Mouse (Mus musculus): Measurements from ENCODE around the gene Map3k21. TPM values are rescaled to one million over a fixed set of nuclear protein-coding genes. Genes with fewer than 3 reads are reported as not detected.

Map3k21 gene
- polyA plus RNA-seq, 1 experiment from 2014 or later = not detected

Other genes with a start within 250 kb of the Map3k21 start
- gene Map10, start 240.6 kb upstream of the Map3k21 start, polyA plus RNA-seq (2018) = 0.91 to 1.3 TPM (median 1.1 TPM) in 3 replicates
- 20.0 to 70.1 TPM (median 33.8 TPM) in 3 replicates for gene Ntpcr, start 180.5 kb upstream of the Map3k21 start, polyA plus RNA-seq (2018)
- gene Pcnx2, start 12.1 kb upstream of the Map3k21 start, polyA plus RNA-seq (2018) = not detected in 3 replicates
- gene Kcnk1, start 84.7 kb downstream of the Map3k21 start, polyA plus RNA-seq (2018) = not detected in 3 replicates

Measured in macrophage (primary cell).